Mouse (Mus musculus): ENCODE results near the gene Btbd17. TPM values are rescaled to one million over a fixed set of nuclear protein-coding genes. Genes with fewer than 3 reads are reported as not detected.

Gene Btbd17
- total RNA-seq, 2 experiments from 2014 or later = not detected

- no peak for DNase-seq (ENCODE audit: low spot score in 2 of 2)
Observed at GRCm38 (mm10) chr11:114803990-114804389, 8.2 kb upstream of the Btbd17 start.

- DNase-seq (ENCODE audit: low spot score in 2 of 2) = no peak
Observed at GRCm38 (mm10) chr11:114802540-114803267, 7.0 kb upstream of the Btbd17 start.

- no peak for DNase-seq (ENCODE audit: low spot score in 2 of 2)
Observed at GRCm38 (mm10) chr11:114801906-114802305, 6.2 kb upstream of the Btbd17 start.

GRCm38 (mm10) chr11:114798624-114799023, 2.9 kb upstream of the Btbd17 start, which contains the start of gene Gpr142:
Gene Gpr142, plus strand, starts transcription at chr11:114798924.
- DNase-seq (ENCODE audit: low spot score in 2 of 2) = no peak

- DNase-seq (ENCODE audit: low spot score in 2 of 2) = no peak
Observed at GRCm38 (mm10) chr11:114797981-114798380, 2.2 kb upstream of the Btbd17 start.

GRCm38 (mm10) chr11:114797176-114797575, 1.4 kb upstream of the Btbd17 start:
- DNase-seq (ENCODE audit: low spot score in 2 of 2) = no peak

GRCm38 (mm10) chr11:114795231-114795746, 456 bp downstream of the Btbd17 start:
- peak in 1 of 2 experiments; percentile 29 for DNase-seq (ENCODE audit: low spot score in 2 of 2)

- no peak for DNase-seq (ENCODE audit: low spot score in 2 of 2)
Observed at GRCm38 (mm10) chr11:114794691-114795090, 1.1 kb downstream of the Btbd17 start.

- no peak for DNase-seq (ENCODE audit: low spot score in 2 of 2)
Observed at GRCm38 (mm10) chr11:114793868-114794545, 1.7 kb downstream of the Btbd17 start.

GRCm38 (mm10) chr11:114792931-114793494, 2.7 kb downstream of the Btbd17 start:
- DNase-seq (ENCODE audit: low spot score in 2 of 2) = no peak

- DNase-seq (ENCODE audit: low spot score in 2 of 2) = no peak
Observed at GRCm38 (mm10) chr11:114791891-114792411, 3.8 kb downstream of the Btbd17 start.

- no peak for DNase-seq (ENCODE audit: low spot score in 2 of 2)
Observed at GRCm38 (mm10) chr11:114791351-114791889, 4.3 kb downstream of the Btbd17 start.

GRCm38 (mm10) chr11:114790841-114791240, 4.9 kb downstream of the Btbd17 start:
- DNase-seq (ENCODE audit: low spot score in 2 of 2) = no peak

- DNase-seq (ENCODE audit: low spot score in 2 of 2) = no peak
Observed at GRCm38 (mm10) chr11:114790171-114790570, 5.6 kb downstream of the Btbd17 start.

- no peak for DNase-seq (ENCODE audit: low spot score in 2 of 2)
Observed at GRCm38 (mm10) chr11:114789716-114790115, 6.0 kb downstream of the Btbd17 start.

- DNase-seq (ENCODE audit: low spot score in 2 of 2) = peak; percentile 84 to 91
Observed at GRCm38 (mm10) chr11:114789061-114789714, 6.6 kb downstream of the Btbd17 start.

GRCm38 (mm10) chr11:114787611-114788010, 8.1 kb downstream of the Btbd17 start:
- no peak for DNase-seq (ENCODE audit: low spot score in 2 of 2)

- DNase-seq (ENCODE audit: low spot score in 2 of 2) = peak in 1 of 2 experiments; percentile 14
Observed at GRCm38 (mm10) chr11:114786326-114786725, 9.4 kb downstream of the Btbd17 start.

- no peak for DNase-seq (ENCODE audit: low spot score in 2 of 2)
Observed at GRCm38 (mm10) chr11:114785892-114786291, 9.9 kb downstream of the Btbd17 start.

- no peak for DNase-seq (ENCODE audit: low spot score in 2 of 2)
Observed at GRCm38 (mm10) chr11:114780076-114780475, 15.7 kb downstream of the Btbd17 start.

- DNase-seq (ENCODE audit: low spot score in 2 of 2) = no peak
Observed at GRCm38 (mm10) chr11:114771896-114772295, 23.8 kb downstream of the Btbd17 start.
